Mouse (Mus musculus) A20 (cell line): ENCODE results near the gene Gcnt2.
"Not testable (repeated sequence)": the region's sequence is repeated elsewhere in the genome, so short reads cannot be mapped to it uniquely, and the experiment has no call there.

Experiments
- DNase-seq: peaks from one replicate; pipeline ENCODE4 v3.0.0-alpha.2; 2011; ENCODE audit warnings: low read depth, low spot score

The Gcnt2 gene

GRCm38 (mm10) chr13:40998537-40998936 lies 139.0 kb downstream of the Gcnt2 start:
- DNase-seq, result not testable (repeated sequence)

- DNase-seq, result peak; percentile 58
These were observed 140.8 kb downstream of the Gcnt2 start for GRCm38 (mm10) chr13:41000140-41000925.

GRCm38 (mm10) chr13:41000926-41001639 lies 141.5 kb downstream of the Gcnt2 start, which contains the start of gene Pak1ip1:
Gene Pak1ip1 (plus strand): TSS chr13:41001023.
- DNase-seq, result peak; percentile 97

- no peak for DNase-seq
These were observed 142.4 kb downstream of the Gcnt2 start for GRCm38 (mm10) chr13:41002001-41002400.

- DNase-seq, result no peak
These were observed 146.7 kb downstream of the Gcnt2 start for GRCm38 (mm10) chr13:41006244-41006643.

- no peak for DNase-seq
These were observed 148.7 kb downstream of the Gcnt2 start for GRCm38 (mm10) chr13:41008271-41008670.

GRCm38 (mm10) chr13:41008946-41009345 lies 149.4 kb downstream of the Gcnt2 start:
- no peak for DNase-seq
